Mouse (Mus musculus) bone marrow, adult 2 months (tissue): ENCODE measurements around the gene Ttc13.

Experiments
- CTCF ChIP-seq: fragments of 200-500 bp; IDR thresholded peaks from 2 replicates; pipeline ENCODE4 v1.5.1; 2011; ENCODE audit warnings: low read length, control low read depth; ENCODE audit not compliant: control insufficient read depth, insufficient read depth
- POLR2A ChIP-seq: fragments of 200-500 bp; IDR thresholded peaks from 2 replicates; pipeline ENCODE4 v1.6.1; 2011; ENCODE audit warnings: low read depth, mild to moderate bottlenecking, control low read depth, low read length, borderline replicate concordance; ENCODE audit not compliant: control insufficient read depth

- TF ChIP-seq POLR2A, result no peak
- TF ChIP-seq CTCF, result no peak
Observed at GRCm38 (mm10) chr8:124652546-124652945, 69.2 kb downstream of the Ttc13 start.
